Mouse (Mus musculus) ZHBTc4 (cell line): Measurements from ENCODE around the gene Pgpep1l.
"Not testable (repeated sequence)": the region's sequence is repeated elsewhere in the genome, so short reads cannot be mapped to it uniquely, and the experiment has no call there.

Source experiments
- DNase-seq: peaks from one replicate; pipeline ENCODE4 v3.0.0-alpha.2; 2011; ENCODE audit warnings: low read depth, low spot score

The Pgpep1l gene

GRCm38 (mm10) chr7:68283133-68283520, 19.1 kb upstream of the Pgpep1l start:
- DNase-seq, result not testable (repeated sequence)

GRCm38 (mm10) chr7:68282304-68283132, 18.5 kb upstream of the Pgpep1l start:
- DNase-seq, result no peak

GRCm38 (mm10) chr7:68281341-68281740, 17.3 kb upstream of the Pgpep1l start:
- DNase-seq, result no peak

DNA sequence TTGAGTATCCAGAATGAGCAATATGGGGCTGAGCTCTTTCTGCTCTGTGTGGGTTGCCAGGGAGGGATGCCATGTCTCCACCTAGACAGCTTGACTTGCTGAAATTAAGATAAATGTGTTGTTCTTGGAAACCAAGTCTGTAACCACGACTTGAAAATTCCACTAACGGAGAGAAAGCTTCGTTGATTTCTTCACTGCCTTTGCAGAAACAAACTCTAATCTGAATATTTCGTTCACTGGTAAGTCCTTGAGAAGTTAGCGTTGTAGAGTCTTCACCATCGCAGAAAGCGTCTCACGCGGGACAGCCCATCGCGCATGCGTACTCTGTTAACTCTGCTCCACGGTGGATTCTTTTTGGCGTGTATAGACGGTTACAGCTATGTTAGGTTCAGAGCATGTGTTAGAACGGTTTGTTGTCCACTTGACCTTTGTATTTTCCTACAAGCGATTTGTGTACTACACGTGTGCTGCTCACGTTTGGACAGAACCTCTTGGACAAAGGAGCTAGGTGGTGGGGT, 16.4 kb upstream of the Pgpep1l start:
- no peak for DNase-seq

GRCm38 (mm10) chr7:68279481-68279880, 15.4 kb upstream of the Pgpep1l start:
- DNase-seq, result no peak

DNA sequence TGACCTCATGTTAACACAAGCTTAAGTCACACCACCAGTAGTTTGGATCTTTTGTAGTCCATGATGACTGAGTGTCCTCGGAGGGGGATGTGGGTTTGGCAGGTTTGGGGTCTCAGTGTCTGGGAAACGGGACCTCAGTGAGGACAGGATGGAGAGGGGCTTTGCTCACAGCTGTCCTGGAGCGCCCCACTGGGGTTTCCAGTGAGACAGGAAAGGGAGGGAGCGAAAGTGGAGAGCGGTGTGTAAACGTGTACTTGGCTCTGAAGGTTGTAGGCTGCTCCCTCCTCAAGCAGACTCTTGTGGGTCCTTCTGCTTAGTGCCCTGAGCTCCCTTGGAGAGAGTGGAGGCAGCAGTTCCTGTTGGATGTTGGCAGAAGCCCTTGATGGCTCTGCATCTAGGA, 14.9 kb upstream of the Pgpep1l start:
- no peak for DNase-seq

DNA sequence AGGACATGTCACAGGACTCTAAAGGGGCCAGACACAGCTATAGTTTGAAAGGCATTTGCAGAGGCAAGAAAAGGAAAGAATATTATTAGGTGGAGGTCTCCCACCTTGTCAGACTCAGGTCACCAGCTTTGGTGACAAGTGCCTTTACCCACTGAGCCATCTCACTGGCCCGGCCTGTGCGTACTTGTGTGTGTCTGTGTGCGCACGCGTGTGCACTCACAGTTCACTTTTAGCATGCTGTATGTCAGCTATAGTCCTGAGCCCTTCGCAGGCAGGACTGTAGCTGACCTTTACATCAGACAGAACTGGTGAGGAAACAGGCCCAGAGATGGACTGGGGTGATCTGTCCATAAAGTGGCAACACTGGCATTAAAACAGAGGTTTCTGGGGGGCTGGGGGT, 14.4 kb upstream of the Pgpep1l start:
- no peak for DNase-seq

DNA sequence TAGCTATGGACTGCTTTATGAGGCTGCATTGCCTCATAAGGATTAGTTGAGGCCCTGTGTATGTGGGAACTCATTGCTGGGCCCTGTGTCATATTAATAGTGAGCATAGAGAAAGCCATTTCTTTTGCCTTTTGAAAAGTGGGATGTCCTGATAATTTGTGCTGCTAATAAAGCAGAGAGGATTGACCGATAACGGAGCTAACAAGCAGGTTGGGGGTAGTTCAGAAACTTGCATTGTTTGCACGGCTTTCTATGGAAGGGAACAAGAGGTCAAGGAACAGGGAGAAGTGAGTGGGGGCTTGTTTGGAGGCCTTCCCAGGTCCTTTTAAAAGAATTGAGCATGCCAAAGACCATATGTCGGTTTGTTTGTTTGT, 13.9 kb upstream of the Pgpep1l start:
- DNase-seq, result no peak

GRCm38 (mm10) chr7:68277054-68277896, 13.2 kb upstream of the Pgpep1l start:
- DNase-seq, result no peak

- DNase-seq, result peak; percentile 95
These were observed 12.1 kb upstream of the Pgpep1l start for GRCm38 (mm10) chr7:68275838-68276731.

DNA sequence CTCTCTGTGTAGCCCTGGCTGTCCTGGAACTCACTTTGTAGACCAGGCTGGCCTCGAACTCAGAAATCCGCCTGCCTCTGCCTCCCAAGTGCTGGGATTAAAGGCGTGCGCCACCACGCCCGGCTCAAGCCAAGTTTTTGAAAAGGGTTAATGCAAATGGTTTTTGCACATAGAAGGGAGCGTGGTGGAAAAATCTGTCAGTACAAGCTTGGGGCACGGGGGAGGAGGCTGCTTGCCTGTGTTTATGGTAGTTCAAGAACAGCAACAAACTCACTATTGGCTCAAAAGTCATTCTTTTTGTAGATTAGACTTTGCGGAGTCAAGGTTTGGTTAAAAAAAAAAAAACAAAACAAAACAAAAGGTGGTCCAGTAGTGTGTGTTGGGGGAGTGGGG, 11.4 kb upstream of the Pgpep1l start:
- not testable (repeated sequence) for DNase-seq

DNA sequence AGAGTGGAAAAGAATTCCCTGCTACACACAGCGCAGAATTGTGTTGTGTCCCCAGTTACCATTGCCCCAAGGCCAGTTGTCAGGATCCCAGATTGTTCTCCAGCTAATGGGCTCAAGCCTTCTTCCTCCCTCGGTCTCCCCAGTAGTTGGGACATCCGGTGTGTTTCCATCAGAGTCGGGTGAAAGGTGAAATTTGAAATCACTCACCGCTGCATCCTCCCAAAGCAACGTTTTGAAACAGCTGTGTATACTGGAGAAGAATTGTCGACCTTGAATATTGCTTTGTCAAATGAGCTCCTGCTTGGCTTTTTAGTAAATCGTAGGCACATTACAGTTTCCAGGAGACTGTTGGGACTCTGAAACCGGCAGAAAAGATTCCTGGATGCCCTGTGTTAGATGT, 10.9 kb upstream of the Pgpep1l start:
- DNase-seq, result no peak

DNA sequence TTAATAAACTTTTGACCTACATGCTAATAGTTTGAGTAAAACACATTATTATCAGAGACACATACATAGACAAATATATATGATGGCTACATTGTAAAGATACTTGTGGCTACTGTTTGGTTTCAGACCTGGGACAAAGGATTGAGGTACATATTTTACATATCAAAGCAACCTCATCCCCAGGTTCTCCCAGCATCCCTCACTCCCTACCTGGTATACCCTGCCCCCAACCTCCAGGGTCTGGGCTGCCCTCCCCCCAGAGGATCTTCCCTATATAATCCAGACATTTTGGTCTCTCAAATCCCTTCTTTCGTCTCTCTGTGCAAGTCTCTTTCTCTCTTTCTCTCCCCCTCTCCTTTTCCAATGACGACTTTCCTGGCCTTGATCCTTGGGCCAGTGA, 10.2 kb upstream of the Pgpep1l start:
- no peak for DNase-seq

DNA sequence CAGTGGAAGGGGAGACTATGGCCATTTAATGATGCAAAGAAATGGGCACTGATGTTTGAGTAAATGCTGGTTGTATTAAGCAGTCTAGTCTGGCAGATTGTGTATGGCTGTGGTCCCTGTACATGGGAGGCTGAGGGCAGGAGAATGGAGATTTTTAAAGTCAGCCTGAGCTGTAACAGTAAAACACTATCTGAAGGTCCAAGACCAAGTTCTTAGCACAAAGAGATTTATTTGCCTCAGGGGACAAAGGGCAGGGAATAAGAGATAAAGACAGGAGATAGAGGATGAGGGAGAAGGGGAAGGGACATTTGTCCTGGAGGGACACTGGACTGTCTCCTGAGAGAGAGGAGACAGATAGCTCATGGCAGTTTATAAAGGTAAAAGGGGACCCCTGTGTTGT, 9.5 kb upstream of the Pgpep1l start, which contains the start of gene Fam169b:
Gene Fam169b, plus strand, starts transcription at position 325 of the 400 bp plus-strand sequence.
- DNase-seq, result no peak

DNA sequence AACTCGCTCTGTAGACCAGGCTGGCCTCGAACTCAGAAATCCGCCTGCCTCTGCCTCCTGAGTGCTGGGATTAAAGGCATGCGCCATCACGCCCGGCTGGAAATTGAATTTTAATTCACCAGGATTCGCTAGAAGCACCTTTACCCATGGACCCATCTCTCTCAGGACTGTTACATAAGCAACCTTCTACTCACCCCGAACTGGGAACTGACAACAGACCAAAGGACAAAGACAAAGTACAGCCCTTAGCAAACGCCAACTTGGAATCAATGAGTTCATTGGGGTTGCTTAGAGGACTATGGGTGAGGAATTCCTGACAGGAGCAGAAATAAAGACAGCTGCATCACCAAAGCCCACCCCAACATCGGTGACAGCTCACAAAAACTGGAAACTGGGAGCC, 8.6 kb upstream of the Pgpep1l start:
- no peak for DNase-seq

DNA sequence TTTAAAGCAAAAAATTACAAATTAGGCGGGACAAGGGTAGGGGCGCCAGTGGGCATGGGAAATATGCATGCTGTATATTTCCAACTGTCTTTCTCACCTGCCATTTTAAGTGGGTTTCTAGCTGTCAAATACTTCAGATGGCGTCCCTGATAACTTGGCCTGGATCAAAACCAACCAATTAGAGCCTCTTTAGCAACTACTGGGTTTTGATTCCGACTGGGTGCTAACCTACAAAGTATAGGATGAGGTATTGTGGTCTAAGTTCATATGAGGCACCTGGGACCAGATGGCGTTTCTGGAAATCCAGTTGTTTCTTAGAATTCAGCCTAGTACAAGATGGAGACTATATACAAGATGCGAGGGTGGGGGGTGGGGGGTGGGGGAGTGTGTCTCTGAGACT, 7.8 kb upstream of the Pgpep1l start:
- DNase-seq, result no peak

DNA sequence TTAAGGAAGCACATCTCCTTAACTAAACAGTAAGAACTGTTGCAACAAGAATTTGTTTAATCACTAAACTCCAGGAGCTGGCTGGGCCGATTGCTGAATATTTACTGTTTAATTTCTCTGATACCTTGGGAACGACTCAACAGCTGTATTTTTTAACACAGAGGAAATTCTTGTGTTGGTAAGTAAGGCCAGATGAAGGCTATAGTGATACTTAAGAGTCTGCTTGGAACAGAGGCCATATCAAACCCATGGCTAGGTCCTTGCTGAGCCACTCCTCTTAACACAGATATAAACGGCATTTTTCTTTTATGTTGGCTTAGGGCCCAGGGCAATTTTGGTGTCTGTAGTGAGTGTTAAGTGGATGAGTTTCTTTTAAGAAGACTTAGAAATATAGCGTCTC, 6.5 kb upstream of the Pgpep1l start:
- DNase-seq, result no peak

DNA sequence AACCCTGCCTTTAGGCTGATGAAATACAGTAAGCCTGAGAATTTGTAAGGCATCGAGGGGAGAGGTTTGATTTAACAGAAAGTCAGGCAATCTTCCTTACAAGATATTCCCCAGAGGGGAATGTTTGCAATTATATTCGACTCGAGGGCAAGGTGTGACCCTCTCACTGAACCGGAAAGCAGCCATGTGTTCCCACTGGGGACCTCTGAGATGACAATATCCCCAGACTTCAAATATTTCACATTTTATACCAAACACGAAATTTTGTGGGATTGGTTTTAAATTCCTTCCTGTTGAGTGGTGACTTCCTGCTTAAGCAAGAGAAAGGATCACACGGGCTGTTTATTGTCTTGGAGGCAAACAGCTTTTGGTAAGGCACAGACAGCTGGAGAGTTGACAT, 2.7 kb upstream of the Pgpep1l start:
- no peak for DNase-seq

DNA sequence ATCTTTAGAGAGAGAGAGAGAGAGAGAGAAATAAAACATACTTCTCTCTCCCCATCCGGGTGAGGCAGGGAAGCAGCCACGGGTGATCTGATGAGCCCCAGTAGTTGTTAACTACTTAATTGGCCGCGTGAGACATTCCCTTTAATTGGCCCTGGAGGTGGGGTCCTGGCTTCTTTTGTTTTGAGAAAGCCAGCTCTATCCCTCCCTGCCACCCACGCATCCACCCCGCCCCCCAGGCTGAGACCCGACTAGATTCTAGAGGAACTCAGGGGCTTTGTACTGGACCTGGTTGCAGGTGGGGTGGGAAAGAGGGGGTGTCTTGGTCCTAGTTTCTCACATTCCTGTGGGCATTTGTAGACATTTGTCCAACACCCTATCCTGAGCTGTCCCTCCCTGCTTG, 1.4 kb upstream of the Pgpep1l start:
- no peak for DNase-seq

DNA sequence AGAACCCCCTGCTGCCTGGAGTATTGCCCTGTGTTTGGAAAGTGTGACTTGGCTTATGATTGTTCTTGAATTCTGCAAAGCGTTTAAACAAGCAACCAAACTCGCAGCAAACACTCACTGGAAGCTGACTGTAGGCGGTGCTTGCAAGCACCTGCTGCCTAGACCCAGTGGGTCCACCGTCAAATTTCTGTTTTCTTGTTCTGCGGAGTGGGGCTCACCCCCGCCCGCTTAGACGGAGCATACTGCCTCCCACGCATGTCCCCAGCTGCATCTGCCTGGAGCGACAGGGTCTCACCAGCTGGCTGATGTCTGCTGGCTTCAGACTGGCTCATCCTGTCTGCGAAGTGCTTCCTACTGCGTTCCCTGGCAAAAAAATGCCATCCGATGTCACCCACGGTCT, 498 bp upstream of the Pgpep1l start:
- DNase-seq, result no peak

GRCm38 (mm10) chr7:68263346-68264027, 546 bp downstream of the Pgpep1l start:
- DNase-seq, result no peak
